Mouse (Mus musculus): ENCODE results near the gene Kctd21. TPM values are rescaled to one million over a fixed set of nuclear protein-coding genes. Genes with fewer than 3 reads are reported as not detected.
A peak's percentile ranks its signal among the peaks of the same experiment; 100 is the strongest.

The Kctd21 gene
- polyA plus RNA-seq, 1 experiment from 2014 or later = 5.1 TPM

DNA sequence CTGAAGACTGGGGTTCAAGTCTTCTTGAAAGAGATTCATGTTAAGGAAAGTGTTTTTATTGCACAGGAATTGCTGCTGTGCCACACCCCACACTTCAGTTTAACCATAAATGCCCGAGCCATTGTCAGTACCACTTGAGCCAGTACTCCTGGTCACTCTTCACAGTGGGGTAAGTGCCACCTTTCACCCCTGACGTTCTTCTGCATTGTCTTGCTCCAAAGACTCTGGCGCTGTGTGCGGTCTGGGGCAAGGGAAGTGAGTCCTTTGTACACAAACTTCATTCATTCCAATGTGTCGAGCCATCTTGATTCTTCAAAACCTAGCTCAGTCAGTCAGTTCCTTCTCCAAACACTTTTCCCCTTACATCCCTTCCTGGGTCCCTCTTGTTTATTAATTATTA, 28.0 kb downstream of the Kctd21 start:
- in situ Hi-C loops (cut with MboI; ENCODE audit: low pct_unique_long_range_greater_than_20kb) = no loop called here
- TF ChIP-seq CTCF (IDR thresholded peaks at IDR 0.05) = no peak
- DNase-seq (ENCODE audit: low read depth, low spot score) (no peak), ATAC-seq (no peak)
- ChIA-PET CTCF (interaction anchor here (1.1 to 1.5 kb wide), 2 partner anchors 11 to 14 kb away, joined by 3 read pairs; partner anchors contain the start of gene Alg8), POLR2A (no interaction called here)
- H3K27me3 ChIP-seq = peaks cover 18% of the 10 kb centered on the region

- ChIA-PET CTCF (interaction anchor here (0.9 to 1.1 kb wide), 2 partner anchors 10 to 15 kb away, joined by 3 read pairs; no protein-coding TSS in a partner anchor), POLR2A (interaction anchor here (1.2 kb wide), 1 partner anchor 18 kb away, joined by 4 read pairs; no protein-coding TSS in a partner anchor)
- H3K27me3 ChIP-seq = peaks cover 26% of the 10 kb centered on the region
- TF ChIP-seq CTCF (IDR thresholded peaks at IDR 0.05) = no peak
- DNase-seq (ENCODE audit: low read depth, low spot score) (no peak), ATAC-seq (no peak)
- in situ Hi-C loops (cut with MboI; ENCODE audit: low pct_unique_long_range_greater_than_20kb) = no loop called here
Measured at GRCm38 (mm10) chr7:97360955-97361354, 28.8 kb downstream of the Kctd21 start.

DNA sequence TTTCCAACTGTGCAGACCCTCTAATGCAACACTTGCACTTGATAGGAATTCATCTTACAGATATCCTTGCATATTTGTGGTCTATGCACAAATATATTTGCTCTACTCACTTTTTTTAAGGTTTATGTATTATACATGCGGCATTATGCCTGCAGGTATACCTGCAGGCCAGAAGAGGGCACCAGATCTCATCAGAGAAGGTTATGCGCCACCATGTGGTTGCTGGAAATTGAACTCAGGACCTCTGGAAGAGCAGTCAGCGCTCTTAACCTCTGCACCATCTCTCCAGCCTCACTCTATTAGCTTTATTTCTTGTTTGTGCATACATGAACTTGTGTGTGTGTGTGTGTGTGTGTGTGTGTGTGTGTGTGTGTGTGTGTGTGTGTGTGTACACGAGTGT, 29.3 kb downstream of the Kctd21 start:
- peaks cover 26% of the 10 kb centered on the region for H3K27me3 ChIP-seq
- peak; percentile 97 for TF ChIP-seq CTCF (IDR thresholded peaks at IDR 0.05)
- CTCF ChIA-PET = interaction anchor here (0.9 kb wide), 1 partner anchor 10 kb away, joined by 3 read pairs; no protein-coding TSS in a partner anchor
- POLR2A ChIA-PET = interaction anchor here (1.2 kb wide), 1 partner anchor 18 kb away, joined by 4 read pairs; no protein-coding TSS in a partner anchor
- DNase-seq (ENCODE audit: low read depth, low spot score) (no peak), ATAC-seq (no peak)
- in situ Hi-C loops (cut with MboI; ENCODE audit: low pct_unique_long_range_greater_than_20kb) = no loop called here

GRCm38 (mm10) chr7:97365887-97366286, 33.8 kb downstream of the Kctd21 start:
- H3K27me3 ChIP-seq = peaks cover 26% of the 10 kb centered on the region
- TF ChIP-seq CTCF (IDR thresholded peaks at IDR 0.05) = no peak
- ChIA-PET CTCF (no interaction called here), POLR2A (no interaction called here)
- no peak for ATAC-seq
- DNase-seq (ENCODE audit: low read depth, low spot score) = no peak
- in situ Hi-C loops (cut with MboI; ENCODE audit: low pct_unique_long_range_greater_than_20kb) = no loop called here

DNA sequence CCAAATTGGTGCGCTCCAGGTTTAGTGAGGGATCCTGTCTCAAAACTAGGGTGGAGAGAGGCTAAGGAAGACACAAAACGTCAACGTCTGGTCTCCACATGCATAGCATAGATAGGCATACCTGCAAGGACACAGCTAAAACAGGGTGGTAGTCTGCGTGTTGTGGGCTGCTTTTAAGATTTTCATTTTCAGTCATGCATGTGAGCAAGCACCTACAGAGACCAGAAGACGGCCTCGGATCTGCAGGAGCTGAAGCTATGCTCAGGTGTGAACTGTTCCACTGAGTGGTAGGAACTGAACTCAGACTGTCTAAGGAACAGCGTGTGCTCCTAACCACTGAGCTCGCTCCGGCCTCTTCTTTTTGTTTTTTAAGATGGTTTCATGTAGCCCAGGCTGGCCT, 43.0 kb downstream of the Kctd21 start:
- no peak for TF ChIP-seq CTCF (IDR thresholded peaks at IDR 0.05)
- ATAC-seq = no peak
- no peaks in the 10 kb centered on the region for H3K27me3 ChIP-seq
- CTCF ChIA-PET = interaction anchor here (1.2 kb wide), 1 partner anchor 11 kb away, joined by 3 read pairs; no protein-coding TSS in a partner anchor
- in situ Hi-C loops (cut with MboI; ENCODE audit: low pct_unique_long_range_greater_than_20kb) = no loop called here
- no peak for DNase-seq (ENCODE audit: low read depth, low spot score)
- POLR2A ChIA-PET = interaction anchor here (0.8 to 0.9 kb wide), 2 partner anchors 10 to 13 kb away, joined by 3 read pairs; no protein-coding TSS in a partner anchor

DNA sequence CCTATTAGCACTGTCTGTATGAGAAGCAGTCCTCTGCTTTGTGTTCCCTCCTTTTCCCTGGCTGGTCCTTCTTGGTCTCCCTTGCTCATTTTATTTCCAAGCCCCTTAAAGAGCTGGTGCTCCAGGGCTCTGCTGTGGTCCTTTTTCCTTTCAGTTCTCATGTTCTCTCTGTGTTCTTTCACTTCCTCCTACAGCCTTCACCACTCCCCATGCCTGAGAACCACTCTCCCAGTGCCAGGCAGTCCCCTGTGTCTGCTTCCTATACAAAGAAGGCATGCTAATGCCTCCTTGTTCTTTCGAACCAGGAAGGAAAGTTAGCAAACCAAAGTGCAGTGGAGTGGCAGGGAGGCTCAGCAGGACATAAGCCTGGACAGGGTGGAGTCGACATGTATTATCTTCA, 43.8 kb downstream of the Kctd21 start:
- CTCF ChIA-PET = interaction anchor here (0.8 kb wide), 1 partner anchor 9 kb away, joined by 3 read pairs; no protein-coding TSS in a partner anchor
- no peaks in the 10 kb centered on the region for H3K27me3 ChIP-seq
- TF ChIP-seq CTCF (IDR thresholded peaks at IDR 0.05) = no peak
- no peak for ATAC-seq
- no peak for DNase-seq (ENCODE audit: low read depth, low spot score)
- in situ Hi-C loops (cut with MboI; ENCODE audit: low pct_unique_long_range_greater_than_20kb) = no loop called here
- POLR2A ChIA-PET = no interaction called here

- POLR2A ChIA-PET = no interaction called here
- in situ Hi-C loops (cut with MboI; ENCODE audit: low pct_unique_long_range_greater_than_20kb) = no loop called here
- ATAC-seq (no peak), DNase-seq (ENCODE audit: low read depth, low spot score) (no peak)
- no peak for TF ChIP-seq CTCF (IDR thresholded peaks at IDR 0.05)
- CTCF ChIA-PET = no interaction called here
- no peaks in the 10 kb centered on the region for H3K27me3 ChIP-seq
Measured at GRCm38 (mm10) chr7:97379304-97379703, 47.2 kb downstream of the Kctd21 start.

DNA sequence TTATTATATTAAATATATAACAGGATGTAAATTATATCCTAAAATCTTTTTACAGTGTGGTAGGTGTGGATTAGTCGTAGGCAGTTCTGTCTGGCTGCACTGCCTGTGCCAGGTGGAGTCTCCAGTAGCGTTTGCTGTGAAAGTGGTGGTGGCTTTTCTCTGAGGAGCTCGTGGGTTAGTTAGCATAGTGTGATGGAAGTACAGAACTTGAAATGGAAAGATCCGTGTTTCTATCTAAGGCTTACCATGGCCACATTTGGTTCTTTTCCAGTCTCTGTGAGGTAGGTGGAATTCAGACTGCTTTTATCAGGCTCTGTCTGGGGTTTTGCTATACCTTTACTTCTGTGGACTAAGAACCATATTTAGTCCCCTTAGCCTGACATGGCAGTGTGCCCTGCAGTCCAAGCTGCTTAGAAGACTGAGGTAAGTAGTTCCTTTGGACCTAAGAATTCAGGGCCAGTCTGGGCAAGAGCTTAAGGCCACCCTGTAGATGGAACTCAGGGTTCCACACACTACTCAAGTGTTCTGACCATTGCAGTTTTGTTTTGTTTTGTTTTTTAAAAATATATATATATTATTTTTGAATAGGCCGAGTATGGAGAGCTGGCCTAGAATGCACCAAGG, 48.5 kb downstream of the Kctd21 start:
- ChIA-PET POLR2A (no interaction called here), CTCF (no interaction called here)
- no peaks in the 10 kb centered on the region for H3K27me3 ChIP-seq
- no peak for ATAC-seq
- in situ Hi-C loops (cut with MboI; ENCODE audit: low pct_unique_long_range_greater_than_20kb) = no loop called here
- no peak for TF ChIP-seq CTCF (IDR thresholded peaks at IDR 0.05)
- DNase-seq (ENCODE audit: low read depth, low spot score) = no peak

DNA sequence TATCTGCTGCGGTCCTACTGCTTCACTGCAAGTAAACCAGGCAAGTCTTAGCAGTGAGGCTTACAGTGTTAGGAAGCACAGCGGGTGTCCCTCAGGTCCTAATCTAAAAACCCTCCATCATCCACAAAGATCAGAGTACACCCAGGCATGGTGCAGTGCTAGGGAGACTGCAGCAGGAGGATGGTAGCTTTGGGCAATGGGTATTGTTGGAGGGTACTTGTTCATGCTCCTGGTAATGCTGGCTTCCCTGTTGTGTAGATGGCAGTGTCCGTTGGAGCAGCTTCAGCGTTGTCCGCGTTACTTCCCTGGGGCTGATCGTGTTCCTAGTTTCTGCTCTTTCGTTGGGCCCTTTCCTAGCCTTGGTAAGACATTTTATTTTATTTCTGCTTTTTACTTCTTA, 50.5 kb downstream of the Kctd21 start:
- no peak for TF ChIP-seq CTCF (IDR thresholded peaks at IDR 0.05)
- POLR2A ChIA-PET = no interaction called here
- ATAC-seq = no peak

GRCm38 (mm10) chr7:97383496-97384132, 51.5 kb downstream of the Kctd21 start:
- no peak for ATAC-seq
- ChIA-PET POLR2A (no interaction called here), CTCF (no interaction called here)
- H3K27me3 ChIP-seq = no peaks in the 10 kb centered on the region
- TF ChIP-seq CTCF (IDR thresholded peaks at IDR 0.05) = no peak
- no peak for DNase-seq (ENCODE audit: low read depth, low spot score)
- in situ Hi-C loops (cut with MboI; ENCODE audit: low pct_unique_long_range_greater_than_20kb) = no loop called here

More for the DNA sequence above, 50.5 kb downstream of the Kctd21 start:
- DNase-seq (ENCODE audit: low read depth, low spot score) = no peak
- CTCF ChIA-PET = no interaction called here
- no peaks in the 10 kb centered on the region for H3K27me3 ChIP-seq
- in situ Hi-C loops (cut with MboI; ENCODE audit: low pct_unique_long_range_greater_than_20kb) = no loop called here

- ATAC-seq (no peak), DNase-seq (ENCODE audit: low read depth, low spot score) (no peak)
- in situ Hi-C loops (cut with MboI; ENCODE audit: low pct_unique_long_range_greater_than_20kb) = no loop called here
- TF ChIP-seq CTCF (IDR thresholded peaks at IDR 0.05) = no peak
- POLR2A ChIA-PET = interaction anchor here (1.1 kb wide), 1 partner anchor 11 kb away, joined by 3 read pairs; no protein-coding TSS in a partner anchor
- no peaks in the 10 kb centered on the region for H3K27me3 ChIP-seq
- CTCF ChIA-PET = interaction anchor here (1.1 kb wide), 1 partner anchor 10 kb away, joined by 4 read pairs; no protein-coding TSS in a partner anchor
Measured at GRCm38 (mm10) chr7:97386106-97386805, 54.1 kb downstream of the Kctd21 start.

Data from Patski (cell line).